Comparison of ENCODE assay signal across 15 mouse cellular contexts in the genomic region with DNA sequence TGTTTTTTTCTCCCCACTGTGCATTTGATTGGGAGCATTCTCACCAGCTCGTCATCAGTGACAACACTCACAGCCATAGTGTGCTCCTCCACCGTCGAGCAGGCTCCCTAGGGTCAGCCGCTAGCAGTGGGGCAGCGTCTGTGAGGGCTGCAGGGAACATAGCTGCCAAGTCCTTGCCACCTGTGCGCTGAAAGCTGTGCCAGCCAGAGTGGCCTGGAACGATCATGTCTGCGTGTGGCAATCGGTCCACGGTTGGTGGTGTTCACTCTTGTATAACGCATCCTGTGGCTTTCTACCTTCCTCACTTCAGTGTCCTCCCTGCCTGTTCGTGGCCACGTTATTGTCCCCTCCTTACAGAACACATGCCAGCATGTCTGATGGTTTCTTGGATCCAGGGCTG. TPM values are rescaled to one million over a fixed set of nuclear protein-coding genes. Genes with fewer than 3 reads are reported as not detected.
DNase-seq lines count a peak whose midpoint lies in the region; ATAC-seq and TF ChIP-seq lines count a peak whose summit lies in the region.
"Had no signal": no experiment of that assay in that cellular context is flagged by ENCODE, and none has a peak within 500 bp of the region (broad histone marks: within the 10 kb centered on the region; RNA-seq: fewer than 3 reads in every experiment).

No protein-coding gene starts in this region.

- H3K27me3 ChIP-seq in kidney, embryonic 16.5 days (ENCODE audit: insufficient read depth, low read length), result no peaks in the 10 kb centered on the region
- no peaks in the 10 kb centered on the region for H3K27me3 ChIP-seq in intestine, postnatal 0 days (replicated peaks; ENCODE audit: control insufficient read depth, insufficient read depth, low read length)
- no peaks in the 10 kb centered on the region for H3K27me3 ChIP-seq in forebrain, postnatal 0 days (ENCODE audit: insufficient read depth, low read length)
- H3K27me3 ChIP-seq: CH12.LX; limb, embryonic 15.5 days; liver, embryonic 15.5 days had no signal

- DNase-seq in kidney, postnatal 14 days, result no peak
- peak; percentile 95 for DNase-seq in cerebellum, adult 9-11 months
- DNase-seq in forebrain, postnatal 0 days, result no peak
- no peak for DNase-seq in gastrocnemius, postnatal 14 days
- DNase-seq in adrenal gland, postnatal 14 days, result no peak
- DNase-seq: heart, adult 11 months; heart, postnatal 36 days; layer of hippocampus, postnatal 36 days; right cerebral cortex, postnatal 4 days had no signal

- no peaks in the 10 kb centered on the region for H3K9me3 ChIP-seq in kidney, embryonic 16.5 days (ENCODE audit: low read length)
- H3K9me3 ChIP-seq in intestine, postnatal 0 days (ENCODE audit: control insufficient read depth), result no peaks in the 10 kb centered on the region
- H3K9me3 ChIP-seq in forebrain, postnatal 0 days (ENCODE audit: low read length), result no peaks in the 10 kb centered on the region
- H3K9me3 ChIP-seq: limb, embryonic 15.5 days; liver, embryonic 15.5 days had no signal

- peaks cover 34% of the 10 kb centered on the region for H3K4me1 ChIP-seq in kidney, embryonic 16.5 days (ENCODE audit: insufficient read depth, low read length)
- H3K4me1 ChIP-seq in intestine, postnatal 0 days (replicated peaks; ENCODE audit: control insufficient read depth, insufficient read depth, low read length), result peaks cover 5% of the 10 kb centered on the region; the same call in 1 of the 2 replicates
- H3K4me1 ChIP-seq in forebrain, postnatal 0 days (ENCODE audit: insufficient read depth), result no peaks in the 10 kb centered on the region
- H3K4me1 ChIP-seq: limb, embryonic 15.5 days had no signal

- H3K4me2 ChIP-seq in kidney, embryonic 16.5 days (replicated peaks; ENCODE audit: low read depth, low read length), result no peak overlapping the region
- no peak overlapping the region; the same call in 1 of the 2 replicates for H3K4me2 ChIP-seq in intestine, postnatal 0 days (replicated peaks; ENCODE audit: low read depth)
- no peak overlapping the region for H3K4me2 ChIP-seq in forebrain, postnatal 0 days (ENCODE audit: low read depth)
- H3K4me2 ChIP-seq: limb, embryonic 15.5 days; liver, embryonic 15.5 days had no signal

- intact Hi-C loops in gastrocnemius, postnatal 14 days (cut with DNase I; ENCODE audit: low total_unique reads), result no loop called here

- TF ChIP-seq CTCF in intestine, postnatal 0 days (IDR thresholded peaks at IDR 0.05; ENCODE audit: low read depth), result no peak
- TF ChIP-seq CTCF in forebrain, postnatal 0 days (IDR thresholded peaks at IDR 0.05; ENCODE audit: low read depth), result no peak

- H3K4me3 ChIP-seq in kidney, embryonic 16.5 days (ENCODE audit: low read length), result no peak overlapping the region
- no peak overlapping the region for H3K4me3 ChIP-seq in intestine, postnatal 0 days (ENCODE audit: low read depth, low read length)
- H3K4me3 ChIP-seq in forebrain, postnatal 0 days (ENCODE audit: low read depth, low read length), result no peak overlapping the region
- H3K4me3 ChIP-seq: limb, embryonic 15.5 days; liver, embryonic 15.5 days had no signal

- peaks cover 62% of the 10 kb centered on the region for H3K36me3 ChIP-seq in kidney, embryonic 16.5 days (ENCODE audit: insufficient read depth, low read length)
- H3K36me3 ChIP-seq in intestine, postnatal 0 days (ENCODE audit: control insufficient read depth, insufficient read depth), result peaks cover 77% of the 10 kb centered on the region
- peaks cover 79% of the 10 kb centered on the region for H3K36me3 ChIP-seq in forebrain, postnatal 0 days (ENCODE audit: insufficient read depth)

- no peak for ATAC-seq in kidney, embryonic 16.5 days (ENCODE audit: low FRiP score, low TSS enrichment)
- peak; percentile 71 for ATAC-seq in cerebellum, adult (ENCODE audit: insufficient number of reproducible peaks, low FRiP score, low TSS enrichment)
- ATAC-seq in intestine, postnatal 0 days, result no peak
- ATAC-seq in forebrain, postnatal 0 days, result no peak

- H3K9ac ChIP-seq in kidney, embryonic 16.5 days (replicated peaks; ENCODE audit: low read length), result no peak overlapping the region
- H3K9ac ChIP-seq in intestine, postnatal 0 days (ENCODE audit: low read depth, low read length), result no peak overlapping the region
- no peak overlapping the region for H3K9ac ChIP-seq in forebrain, postnatal 0 days
- H3K9ac ChIP-seq: limb, embryonic 15.5 days; liver, embryonic 15.5 days had no signal

- peak overlapping the region; percentile 44; the same call in 1 of the 2 replicates for H3K27ac ChIP-seq in kidney, embryonic 16.5 days (ENCODE audit: low read length)
- H3K27ac ChIP-seq in intestine, postnatal 0 days (ENCODE audit: low read depth, low read length), result peak overlapping the region; percentile 57; the same call in 1 of the 2 replicates
- no peak overlapping the region for H3K27ac ChIP-seq in forebrain, postnatal 0 days (ENCODE audit: low read depth, low read length)
- H3K27ac ChIP-seq: limb, embryonic 15.5 days; liver, embryonic 15.5 days had no signal

- WGBS in kidney, embryonic 16.5 days, result 86% methylated on average over 13 of the region's 13 CpGs
- 82% methylated on average over 13 of the region's 13 CpGs for WGBS in intestine, postnatal 0 days
- WGBS in forebrain, postnatal 0 days, result 82% methylated on average over 13 of the region's 13 CpGs

RNA-seq across cellular contexts. Expression of a gene that starts 10.9 kb away (rescaled TPM):
- polyA plus RNA-seq in kidney, embryonic 16.5 days (2015; fragmentation: Nextera tagmentation; extraction: Ambion mirVana), result 15.5 and 16.1 TPM in 2 replicates
- 3.7 and 4.2 TPM in 2 replicates for polyA plus RNA-seq in intestine, postnatal 0 days (2015; fragmentation: Nextera tagmentation; extraction: Ambion mirVana)
- 14.1 and 14.4 TPM in 2 replicates for total RNA-seq in forebrain, postnatal 0 days (2014; rRNA removed)
- 7.4 and 11.8 TPM in 2 replicates for polyA plus RNA-seq in forebrain, postnatal 0 days (2015; fragmentation: Nextera tagmentation; extraction: Ambion mirVana)
- 1 to 10 TPM; 3.4 to 3.5 TPM for total RNA-seq in gastrocnemius, postnatal 14 days (2021)
- total RNA-seq in adrenal gland, postnatal 14 days (2021), result 6.9 and 10.0 TPM in 2 replicates

RNA-seq across cellular contexts. Expression of a gene that starts 27.7 kb away (rescaled TPM):
- polyA plus RNA-seq in kidney, embryonic 16.5 days (2015; fragmentation: Nextera tagmentation; extraction: Ambion mirVana), result 86.0 and 89.6 TPM in 2 replicates
- polyA plus RNA-seq in intestine, postnatal 0 days (2015; fragmentation: Nextera tagmentation; extraction: Ambion mirVana), result 111 and 115 TPM in 2 replicates
- 14.1 and 19.8 TPM in 2 replicates for total RNA-seq in forebrain, postnatal 0 days (2014; rRNA removed)
- 26.4 and 32.1 TPM in 2 replicates for polyA plus RNA-seq in forebrain, postnatal 0 days (2015; fragmentation: Nextera tagmentation; extraction: Ambion mirVana)
- total RNA-seq in gastrocnemius, postnatal 14 days (2021), result 10 to 100 TPM; 10.8 to 13.5 TPM
- 39.2 and 41.7 TPM in 2 replicates for total RNA-seq in adrenal gland, postnatal 14 days (2021)

RNA-seq across cellular contexts. Expression of a gene that starts 56.0 kb away (rescaled TPM):
- polyA plus RNA-seq in kidney, embryonic 16.5 days (2015; fragmentation: Nextera tagmentation; extraction: Ambion mirVana), result 15.6 and 33.9 TPM in 2 replicates
- 59.7 and 61.9 TPM in 2 replicates for polyA plus RNA-seq in intestine, postnatal 0 days (2015; fragmentation: Nextera tagmentation; extraction: Ambion mirVana)
- total RNA-seq in forebrain, postnatal 0 days (2014; rRNA removed), result 34.3 and 44.8 TPM in 2 replicates
- polyA plus RNA-seq in forebrain, postnatal 0 days (2015; fragmentation: Nextera tagmentation; extraction: Ambion mirVana), result 20.7 and 20.8 TPM in 2 replicates
- 10 to 100 TPM; 29.9 to 30.1 TPM for total RNA-seq in gastrocnemius, postnatal 14 days (2021)
- total RNA-seq in adrenal gland, postnatal 14 days (2021), result 89.4 and 95.0 TPM in 2 replicates

RNA-seq across cellular contexts. Expression of a gene that starts 56.8 kb away (rescaled TPM):
- polyA plus RNA-seq in kidney, embryonic 16.5 days (2015; fragmentation: Nextera tagmentation; extraction: Ambion mirVana), result 45.7 and 50.1 TPM in 2 replicates
- 13.8 and 17.8 TPM in 2 replicates for polyA plus RNA-seq in intestine, postnatal 0 days (2015; fragmentation: Nextera tagmentation; extraction: Ambion mirVana)
- 42.2 and 57.6 TPM in 2 replicates for total RNA-seq in forebrain, postnatal 0 days (2014; rRNA removed)
- polyA plus RNA-seq in forebrain, postnatal 0 days (2015; fragmentation: Nextera tagmentation; extraction: Ambion mirVana), result 21.9 and 31.1 TPM in 2 replicates
- total RNA-seq in gastrocnemius, postnatal 14 days (2021), result 10 to 100 TPM; 19.8 to 25.8 TPM
- total RNA-seq in adrenal gland, postnatal 14 days (2021), result 42.7 and 49.4 TPM in 2 replicates
